Mouse (Mus musculus): ENCODE data around the gene Sept12.

DNA sequence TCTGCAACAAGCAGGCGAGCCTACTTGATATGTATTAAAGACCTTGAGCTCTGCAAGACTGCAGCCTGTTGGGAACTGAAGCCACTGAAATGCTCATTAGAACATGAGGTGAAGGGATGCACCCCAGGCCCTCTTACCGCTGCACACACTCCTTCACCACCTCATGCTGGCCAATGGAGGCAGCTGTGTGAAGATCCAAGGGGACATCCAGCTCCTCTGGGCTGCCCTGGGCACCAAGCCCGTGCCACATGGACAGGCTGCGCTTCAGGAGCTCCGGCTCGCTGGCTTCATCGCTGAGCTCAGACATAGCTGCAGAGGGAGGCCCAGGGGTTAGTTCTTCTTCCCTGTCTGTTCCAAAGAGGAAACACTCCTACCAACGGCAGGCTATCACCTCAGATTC is 37.4 kb downstream of the Sept12 start:
- TF ChIP-seq FLI1 (IDR thresholded peaks at IDR 0.05; ENCODE audit: low read length): no peak
- TF ChIP-seq GATA1 (IDR thresholded peaks at IDR 0.05; ENCODE audit: borderline replicate concordance, low read length): no peak

Measured in megakaryocyte, embryonic 14.5 days (primary cell).